Mouse (Mus musculus) thymus, adult 2 months (tissue): ENCODE measurements around the gene Ntrk1.

Source experiments
- CTCF ChIP-seq: fragments of 200-500 bp; IDR thresholded peaks from 2 replicates; pipeline ENCODE4 v1.5.1; 2012; ENCODE audit warnings: mild to moderate bottlenecking, control low read depth, low read length, moderate library complexity, borderline replicate concordance; ENCODE audit not compliant: control insufficient read depth, poor library complexity, insufficient read depth; ENCODE audit errors: extremely low read depth
- POLR2A ChIP-seq: fragments of 200-500 bp; IDR thresholded peaks from 2 replicates; pipeline ENCODE4 v1.6.1; 2012; ENCODE audit warnings: mild to moderate bottlenecking, low read length, control low read depth, moderate library complexity; ENCODE audit not compliant: control insufficient read depth, poor library complexity, insufficient read depth; ENCODE audit errors: extremely low read depth

GRCm38 (mm10) chr3:87761408-87762375 lies 33.3 kb downstream of the Ntrk1 start:
- no peak for TF ChIP-seq POLR2A
- no peak for TF ChIP-seq CTCF
